Mouse (Mus musculus): ENCODE measurements around the gene Prl3b1.

The Prl3b1 gene

DNA sequence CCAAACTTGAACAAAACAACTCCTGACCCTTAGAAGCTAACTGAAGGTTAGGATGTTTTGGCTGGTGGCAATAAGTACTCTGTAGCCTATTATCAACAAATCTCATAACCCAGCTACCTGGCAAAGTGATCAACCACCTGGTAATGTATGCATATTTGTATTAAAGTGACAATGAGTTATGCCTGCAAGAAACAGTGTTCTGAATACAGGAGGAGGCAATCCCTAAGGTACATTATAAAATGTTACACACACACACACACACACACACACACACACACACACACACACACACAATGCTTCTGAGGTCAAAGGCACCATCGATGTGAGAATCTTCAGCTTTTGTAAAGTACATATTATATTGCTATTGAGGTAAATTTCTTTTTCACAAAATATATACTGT, at the start of gene Prl3b1:
Gene Prl3b1 (plus strand): TSS at position 301 of the 400 bp plus-strand sequence.
- DNase-seq (ENCODE audit: extremely low spot score) = no peak

DNA sequence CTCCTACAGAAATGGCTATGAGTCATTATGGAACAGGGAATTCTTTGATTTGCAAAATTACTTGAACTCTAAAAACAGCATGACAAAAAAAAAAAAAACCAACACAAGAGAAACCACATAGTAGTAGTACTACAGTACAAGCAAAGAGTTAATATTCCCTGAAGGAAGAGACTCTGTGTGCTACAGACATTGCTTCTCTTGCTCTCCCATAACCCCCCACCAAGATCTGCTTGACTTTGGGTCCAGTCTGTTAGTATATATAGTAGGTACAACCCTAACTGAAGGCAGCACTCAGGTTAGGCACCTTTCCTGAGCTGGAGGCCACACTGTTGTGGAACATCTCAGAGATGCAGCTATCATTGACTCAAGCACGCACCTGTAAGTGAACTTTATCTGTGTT, 45.3 kb upstream of the Prl3b1 start, which contains the start of gene Prl3c1:
Gene Prl3c1 (plus strand): TSS at position 301 of the 400 bp plus-strand sequence.
- no peak for DNase-seq (ENCODE audit: extremely low spot score)

GRCm38 (mm10) chr13:27259136-27259535, 17.5 kb downstream of the Prl3b1 start, which contains the start of gene Prl3a1:
Gene Prl3a1 (plus strand): TSS chr13:27259436.
- DNase-seq (ENCODE audit: extremely low spot score) = no peak
